Mouse (Mus musculus): ENCODE results near the gene Rbpms2.

GRCm38 (mm10) chr9:65580401-65581256, 48.8 kb upstream of the Rbpms2 start:
- no peak for TF ChIP-seq MYOG (IDR thresholded peaks at IDR 0.05; ENCODE audit: control insufficient read depth in 1 of 3, insufficient read depth in 1 of 3, insufficient read length in 2 of 3, low read depth in 2 of 3)
- TF ChIP-seq MAX (IDR thresholded peaks at IDR 0.05; ENCODE audit: low read depth) = no peak
- peak; percentile 72 for TF ChIP-seq POLR2A (IDR thresholded peaks at IDR 0.05; ENCODE audit: insufficient read length, low read depth)
- peak; percentile 73 for TF ChIP-seq POLR2AphosphoS2 (IDR thresholded peaks at IDR 0.05; ENCODE audit: insufficient read length, low read depth)
- TF ChIP-seq USF1 (IDR thresholded peaks at IDR 0.05; ENCODE audit: low read depth) = no peak
- TF ChIP-seq E2F4 (IDR thresholded peaks at IDR 0.05; ENCODE audit: insufficient read depth) = no peak
- TF ChIP-seq MYOD1 (IDR thresholded peaks at IDR 0.05; ENCODE audit: control insufficient read depth in 1 of 3, insufficient read length in 2 of 3, low read depth in 2 of 3) = peak in 1 of 3 experiments; percentile 2

Data from myocyte (in vitro differentiated cells).